Comparison of ENCODE assay signal across 8 mouse cellular contexts in the genomic region with DNA sequence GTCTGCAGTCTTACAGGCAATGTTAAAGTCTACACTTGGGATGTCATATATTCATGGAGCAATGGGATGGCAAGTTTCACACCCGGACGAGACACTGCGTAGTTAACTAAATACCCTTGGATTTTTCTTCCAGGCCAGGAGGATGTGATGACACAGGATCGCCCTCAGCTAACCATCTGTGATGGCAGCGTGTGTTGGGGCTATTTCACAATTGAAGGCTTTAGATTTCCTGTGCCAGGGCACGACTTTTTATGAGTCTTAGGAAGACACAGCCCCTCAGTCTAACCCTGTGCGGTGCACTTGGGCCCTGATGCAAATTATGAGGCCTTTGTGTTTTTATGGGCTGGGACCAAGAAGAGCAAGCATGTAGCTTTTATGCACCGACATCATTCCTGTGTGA.
DNase-seq lines count a peak whose midpoint lies in the region; ATAC-seq lines count a peak whose summit lies in the region.

No protein-coding gene starts in this region.

- H3K4me2 ChIP-seq in kidney, embryonic 14.5 days (replicated peaks; ENCODE audit: low read depth, low read length) = peak overlapping the region; percentile 96
- peak overlapping the region; percentile 95; the same call in 1 of the 2 replicates for H3K4me2 ChIP-seq in hindbrain, embryonic 11.5 days (replicated peaks; ENCODE audit: low read depth, low read length)
- H3K4me2 ChIP-seq in midbrain, embryonic 14.5 days (ENCODE audit: low read length) = peak overlapping the region; percentile 98

- DNase-seq in kidney, postnatal 14 days = no peak
- peak; percentile 22 to 54 for DNase-seq in cerebellum, postnatal 14 days
- no peak for DNase-seq in hindbrain, embryonic 11.5 days (ENCODE audit: low spot score)
- DNase-seq in midbrain, embryonic 14.5 days = no peak
- no peak for DNase-seq in right cerebral cortex, postnatal 4 days
- DNase-seq in frontal cortex, postnatal 10 days (ENCODE audit: low spot score in 2 of 2) = no peak

- WGBS in kidney, embryonic 14.5 days = 72% methylated on average over 8 of the region's 8 CpGs
- WGBS in hindbrain, embryonic 11.5 days = 63% methylated on average over 8 of the region's 8 CpGs
- WGBS in midbrain, embryonic 14.5 days = 63% methylated on average over 8 of the region's 8 CpGs

- H3K4me3 ChIP-seq in kidney, embryonic 14.5 days (ENCODE audit: low read length) = no peak overlapping the region
- H3K4me3 ChIP-seq in hindbrain, embryonic 11.5 days (ENCODE audit: low read depth, low read length) = peak overlapping the region; percentile 55; the same call in 1 of the 2 replicates
- peak overlapping the region; percentile 54; the same call in 1 of the 2 replicates for H3K4me3 ChIP-seq in midbrain, embryonic 14.5 days (replicated peaks; ENCODE audit: low read depth, low read length)

- no peaks in the 10 kb centered on the region for H3K9me3 ChIP-seq in kidney, embryonic 14.5 days (ENCODE audit: control insufficient read depth, low read length)
- no peaks in the 10 kb centered on the region for H3K9me3 ChIP-seq in hindbrain, embryonic 11.5 days (ENCODE audit: control insufficient read depth, low read length)
- H3K9me3 ChIP-seq in midbrain, embryonic 14.5 days (ENCODE audit: control insufficient read depth, low read length) = no peaks in the 10 kb centered on the region

- H3K27me3 ChIP-seq in kidney, embryonic 14.5 days (ENCODE audit: control insufficient read depth, insufficient read depth, low read length) = peaks cover 14% of the 10 kb centered on the region
- H3K27me3 ChIP-seq in hindbrain, embryonic 11.5 days (ENCODE audit: control insufficient read depth, insufficient read depth, low read length) = peaks cover 8% of the 10 kb centered on the region
- no peaks in the 10 kb centered on the region for H3K27me3 ChIP-seq in midbrain, embryonic 14.5 days (ENCODE audit: control insufficient read depth, insufficient read depth, low read length)

- H3K36me3 ChIP-seq in kidney, embryonic 14.5 days (ENCODE audit: control insufficient read depth, insufficient read depth, low read length) = no peaks in the 10 kb centered on the region
- no peaks in the 10 kb centered on the region for H3K36me3 ChIP-seq in hindbrain, embryonic 11.5 days (ENCODE audit: control insufficient read depth, insufficient read depth, low read length)
- H3K36me3 ChIP-seq in midbrain, embryonic 14.5 days (ENCODE audit: control insufficient read depth, insufficient read depth, low read length) = no peaks in the 10 kb centered on the region

- H3K9ac ChIP-seq in kidney, embryonic 14.5 days (ENCODE audit: low read depth, low read length) = no peak overlapping the region
- H3K9ac ChIP-seq in hindbrain, embryonic 11.5 days (ENCODE audit: low read depth, low read length) = no peak overlapping the region
- H3K9ac ChIP-seq in midbrain, embryonic 14.5 days (replicated peaks; ENCODE audit: low read length) = peak overlapping the region; percentile 62; the same call in 1 of the 2 replicates

- peaks cover 2% of the 10 kb centered on the region; the same call in 1 of the 2 replicates for H3K4me1 ChIP-seq in kidney, embryonic 14.5 days (ENCODE audit: control insufficient read depth, insufficient read depth, low read length)
- H3K4me1 ChIP-seq in hindbrain, embryonic 11.5 days (replicated peaks; ENCODE audit: control insufficient read depth, insufficient read depth, low read length) = no peaks in the 10 kb centered on the region
- H3K4me1 ChIP-seq in midbrain, embryonic 14.5 days (ENCODE audit: control insufficient read depth, insufficient read depth, low read length) = peaks cover 22% of the 10 kb centered on the region

- no peak for ATAC-seq in kidney, embryonic 14.5 days (ENCODE audit: low FRiP score, low TSS enrichment)
- ATAC-seq in hindbrain, embryonic 11.5 days (ENCODE audit: low FRiP score) = no peak
- no peak for ATAC-seq in midbrain, embryonic 14.5 days (ENCODE audit: low FRiP score, low TSS enrichment)
- ATAC-seq in megakaryocyte, adult 5-6 weeks (ENCODE audit: poor library complexity, severe bottlenecking) = no peak

- H3K27ac ChIP-seq in kidney, embryonic 14.5 days (ENCODE audit: low read depth, low read length) = no peak overlapping the region
- no peak overlapping the region for H3K27ac ChIP-seq in hindbrain, embryonic 11.5 days (ENCODE audit: low read depth, low read length)
- H3K27ac ChIP-seq in midbrain, embryonic 14.5 days (replicated peaks; ENCODE audit: low read depth, low read length) = no peak overlapping the region; the same call in 1 of the 2 replicates

Comparison
In these comparisons a context has a peak if more than half of its experiments do, and no peak if none do; other contexts are left out.
1. DNase-seq: peak in cerebellum, postnatal 14 days (2 of 2); none in kidney, postnatal 14 days (single experiment), hindbrain, embryonic 11.5 days (single experiment), midbrain, embryonic 14.5 days (single experiment), right cerebral cortex, postnatal 4 days (single experiment) and frontal cortex, postnatal 10 days (0 of 2).
2. Peak in every context shown above with its lines, with median percentiles within 50 percentile points of each other: H3K4me2 ChIP-seq.